Mouse (Mus musculus) fat pad, adult 2 months (tissue): Measurements from ENCODE around the gene Ccdc88b.

Experiments
- DNase-seq: peaks from one replicate; pipeline ENCODE4 v3.0.0-alpha.2; 2011; ENCODE audit warnings: low read depth, low spot score; ENCODE audit errors: extremely low read depth

Gene Ccdc88b

DNA sequence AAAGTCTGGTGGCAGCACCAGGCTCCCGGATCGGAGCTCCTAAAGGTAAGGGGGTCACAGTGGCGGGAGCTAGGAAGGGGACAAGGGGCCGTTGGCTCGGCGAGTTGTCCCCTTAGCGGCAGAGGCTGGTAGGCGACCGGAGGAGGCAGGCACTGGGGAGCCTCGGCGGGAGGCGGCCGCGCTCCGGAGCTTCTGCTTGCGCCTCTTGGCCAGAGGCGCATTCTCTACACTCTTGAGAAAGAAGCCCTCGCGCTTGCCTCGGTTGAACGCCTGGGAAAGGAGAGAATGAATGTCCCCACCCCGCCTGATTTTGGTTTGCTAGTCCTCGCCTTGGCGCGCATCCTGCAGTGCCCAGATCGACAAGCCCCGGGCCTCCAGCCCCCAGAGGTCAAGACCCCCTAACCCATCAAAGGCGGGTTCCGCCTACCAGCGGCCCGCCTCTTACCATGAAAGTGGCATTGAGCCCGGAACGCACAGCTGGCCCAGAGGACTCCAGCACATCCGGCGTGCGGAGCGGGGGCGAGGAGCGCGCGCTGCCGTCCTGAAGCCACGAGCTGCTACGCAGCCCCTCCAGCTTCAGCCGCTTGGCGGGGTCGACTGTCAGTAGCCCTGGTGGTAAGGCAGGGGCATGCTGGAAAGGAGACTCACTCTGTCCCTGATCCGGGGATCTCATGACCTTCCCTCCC, 28.0 kb downstream of the Ccdc88b start:
- DNase-seq = no peak

GRCm38 (mm10) chr19:6829069-6829468, 28.9 kb downstream of the Ccdc88b start:
- DNase-seq = no peak

DNA sequence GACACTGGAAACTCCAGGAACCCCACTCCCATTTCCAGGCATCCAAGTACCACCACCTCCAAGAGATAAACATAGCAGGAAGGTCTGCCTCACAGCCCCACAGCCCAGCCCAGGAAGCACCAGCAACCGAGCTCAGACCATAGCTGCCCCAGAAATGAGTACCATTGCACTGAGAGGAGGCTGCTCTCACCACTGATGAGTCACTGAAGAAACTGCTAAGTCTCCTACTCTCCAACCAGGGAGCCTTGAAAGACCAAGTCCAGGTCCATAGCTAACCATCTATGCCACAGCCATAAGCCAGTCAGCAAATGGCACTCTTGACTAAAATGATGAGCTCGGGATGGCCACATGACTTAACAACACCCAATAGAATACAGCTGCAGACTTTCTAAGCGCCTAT, 31.4 kb downstream of the Ccdc88b start:
- DNase-seq = no peak

DNA sequence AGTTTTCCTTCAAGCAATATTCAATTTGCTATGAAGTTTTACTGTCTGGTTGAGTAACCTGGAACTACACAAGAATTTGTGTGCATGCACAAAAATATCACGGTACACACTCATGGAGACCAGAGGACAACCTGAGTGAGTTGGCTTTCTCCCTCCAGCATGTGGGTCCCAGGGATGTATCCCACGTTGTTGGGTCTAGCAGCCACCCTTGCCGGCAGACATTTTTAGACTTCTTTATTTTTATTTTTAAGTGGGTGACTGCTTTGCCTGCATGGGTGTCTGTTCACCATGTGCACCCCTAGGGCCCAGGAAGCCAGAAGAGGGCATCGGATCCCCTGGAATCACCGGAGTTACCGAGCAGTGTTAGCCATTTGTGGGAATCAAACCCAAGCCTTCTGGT, 32.6 kb downstream of the Ccdc88b start:
- DNase-seq = no peak

- DNase-seq = no peak
Measured at GRCm38 (mm10) chr19:6820538-6821195, 37.3 kb downstream of the Ccdc88b start.

DNA sequence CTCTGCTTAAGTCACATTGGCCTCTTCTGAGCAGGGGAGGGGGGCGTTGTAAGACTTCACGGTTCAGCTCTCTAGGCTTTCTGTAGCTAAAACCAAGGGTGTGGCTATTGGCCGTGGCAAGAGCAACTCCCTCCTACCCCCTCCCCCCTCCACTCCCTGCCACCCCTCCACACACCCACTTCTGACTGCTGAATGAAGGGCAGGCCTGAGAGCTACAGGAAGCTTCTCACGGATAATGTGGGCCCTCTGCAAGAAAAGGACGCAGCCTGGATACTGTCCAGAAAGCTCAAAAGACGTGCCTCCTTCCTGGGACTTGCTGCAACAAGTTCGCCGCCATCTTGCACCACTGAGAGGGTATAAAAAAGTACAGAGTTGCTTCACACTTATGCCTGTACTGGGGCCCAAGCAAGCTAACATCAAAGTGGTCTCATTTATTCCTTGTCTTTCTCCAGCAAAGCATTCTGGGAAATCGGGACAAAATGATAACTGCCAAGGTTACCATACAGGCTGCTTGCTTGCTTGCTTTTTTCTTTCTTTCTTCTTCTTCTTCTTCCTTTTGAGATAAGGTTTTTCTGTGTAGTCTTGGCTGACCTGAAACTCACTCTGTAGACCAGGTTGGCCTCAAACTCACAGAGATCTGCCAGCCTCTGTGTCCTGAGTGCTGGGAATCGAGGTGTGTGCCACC, 38.7 kb downstream of the Ccdc88b start:
- DNase-seq = peak; percentile 46

DNA sequence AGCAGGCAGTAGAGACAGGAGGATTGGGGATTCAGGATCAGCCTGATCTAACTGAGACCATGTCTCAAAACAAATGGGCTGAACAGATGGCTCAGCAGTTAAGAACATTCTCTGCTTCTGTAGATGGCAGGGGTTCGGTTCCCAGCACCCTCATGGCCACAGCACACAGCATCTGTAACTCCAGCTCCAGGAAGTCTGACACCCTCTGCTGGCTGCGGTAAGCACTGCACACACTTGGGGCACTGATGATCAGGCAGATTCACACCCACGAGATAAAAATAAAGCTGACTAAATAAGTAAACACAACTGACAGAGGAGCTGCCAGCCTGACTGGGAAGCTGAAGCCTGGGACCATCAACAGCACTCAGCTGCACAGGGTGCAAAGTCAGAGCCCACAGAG, 43.1 kb downstream of the Ccdc88b start:
- DNase-seq = no peak

- DNase-seq = no peak
Measured at GRCm38 (mm10) chr19:6814366-6814765, 43.6 kb downstream of the Ccdc88b start.
